Mouse (Mus musculus): Measurements from ENCODE around the gene Rad54l2. TPM values are rescaled to one million over a fixed set of nuclear protein-coding genes. Genes with fewer than 3 reads are reported as not detected.

The Rad54l2 gene
- polyA plus RNA-seq, 1 experiment from 2014 or later: 3.9 TPM

- H3K4me2 ChIP-seq: no peak overlapping the region
- no peak for ATAC-seq (ENCODE audit: insufficient number of reproducible peaks, low FRiP score)
These were observed 3.8 kb downstream of the Rad54l2 start for GRCm38 (mm10) chr9:106785206-106785605.

GRCm38 (mm10) chr9:106783554-106783953, 5.4 kb downstream of the Rad54l2 start:
- ATAC-seq (ENCODE audit: insufficient number of reproducible peaks, low FRiP score): no peak
- H3K4me2 ChIP-seq: no peak overlapping the region
- H3K27me3 ChIP-seq (replicated peaks): no peaks in the 10 kb centered on the region
- no peak overlapping the region for H3K9ac ChIP-seq
- H3K9me3 ChIP-seq (replicated peaks): no peaks in the 10 kb centered on the region
- no peaks in the 10 kb centered on the region for H3K36me3 ChIP-seq
- no peak overlapping the region for H3K27ac ChIP-seq (ENCODE audit: poor library complexity, severe bottlenecking)
- no peak overlapping the region for H3K4me3 ChIP-seq
- 91% methylated on average over 2 of the region's 2 CpGs for WGBS
- peaks cover 18% of the 10 kb centered on the region for H3K4me1 ChIP-seq (replicated peaks)

More at GRCm38 (mm10) chr9:106785206-106785605, 3.8 kb downstream of the Rad54l2 start:
- no peak overlapping the region for H3K4me3 ChIP-seq
- no peak overlapping the region for H3K9ac ChIP-seq
- 83% methylated on average over 3 of the region's 3 CpGs for WGBS
- H3K36me3 ChIP-seq: no peaks in the 10 kb centered on the region
- peaks cover 11% of the 10 kb centered on the region for H3K4me1 ChIP-seq (replicated peaks)
- H3K27ac ChIP-seq (ENCODE audit: poor library complexity, severe bottlenecking): no peak overlapping the region
- H3K9me3 ChIP-seq (replicated peaks): no peaks in the 10 kb centered on the region
- H3K27me3 ChIP-seq (replicated peaks): no peaks in the 10 kb centered on the region

- Histone ChIP-seq H3K4me2 (no peak overlapping the region), H3K4me3 (no peak overlapping the region), H3K9me3 (replicated peaks) (no peaks in the 10 kb centered on the region), H3K4me1 (replicated peaks) (peaks cover 11% of the 10 kb centered on the region), H3K27me3 (replicated peaks) (no peaks in the 10 kb centered on the region), H3K36me3 (no peaks in the 10 kb centered on the region), H3K27ac (ENCODE audit: poor library complexity, severe bottlenecking) (no peak overlapping the region), H3K9ac (no peak overlapping the region)
- WGBS: 79% methylated on average over 3 of the region's 3 CpGs
- ATAC-seq (ENCODE audit: insufficient number of reproducible peaks, low FRiP score): no peak
These were observed 8.9 kb downstream of the Rad54l2 start for GRCm38 (mm10) chr9:106780086-106780485.

GRCm38 (mm10) chr9:106778319-106778718, 10.7 kb downstream of the Rad54l2 start:
- H3K36me3 ChIP-seq: no peaks in the 10 kb centered on the region
- H3K9ac ChIP-seq: no peak overlapping the region
- 82% methylated on average over 4 of the region's 4 CpGs for WGBS
- H3K27me3 ChIP-seq (replicated peaks): no peaks in the 10 kb centered on the region
- H3K9me3 ChIP-seq (replicated peaks): no peaks in the 10 kb centered on the region
- no peak overlapping the region for H3K27ac ChIP-seq (ENCODE audit: poor library complexity, severe bottlenecking)
- ATAC-seq (ENCODE audit: insufficient number of reproducible peaks, low FRiP score): no peak
- peaks cover 14% of the 10 kb centered on the region for H3K4me1 ChIP-seq (replicated peaks)
- H3K4me2 ChIP-seq: no peak overlapping the region
- H3K4me3 ChIP-seq: no peak overlapping the region

- Histone ChIP-seq H3K4me1 (replicated peaks) (peaks cover 18% of the 10 kb centered on the region), H3K27me3 (replicated peaks) (no peaks in the 10 kb centered on the region), H3K4me3 (no peak overlapping the region), H3K9ac (no peak overlapping the region), H3K27ac (ENCODE audit: poor library complexity, severe bottlenecking) (no peak overlapping the region), H3K9me3 (replicated peaks) (no peaks in the 10 kb centered on the region), H3K4me2 (no peak overlapping the region), H3K36me3 (no peaks in the 10 kb centered on the region)
- no peak for ATAC-seq (ENCODE audit: insufficient number of reproducible peaks, low FRiP score)
- WGBS: 81% methylated on average over 3 of the region's 3 CpGs
These were observed 11.6 kb downstream of the Rad54l2 start for GRCm38 (mm10) chr9:106777423-106777822.

GRCm38 (mm10) chr9:106776116-106776515, 12.9 kb downstream of the Rad54l2 start:
- Histone ChIP-seq H3K9ac (no peak overlapping the region), H3K27me3 (replicated peaks) (no peaks in the 10 kb centered on the region), H3K9me3 (replicated peaks) (no peaks in the 10 kb centered on the region), H3K4me1 (replicated peaks) (peaks cover 18% of the 10 kb centered on the region), H3K4me3 (no peak overlapping the region), H3K4me2 (no peak overlapping the region), H3K36me3 (no peaks in the 10 kb centered on the region), H3K27ac (ENCODE audit: poor library complexity, severe bottlenecking) (no peak overlapping the region)
- 58% methylated on average over 1 of the region's 1 CpGs for WGBS
- no peak for ATAC-seq (ENCODE audit: insufficient number of reproducible peaks, low FRiP score)

GRCm38 (mm10) chr9:106771770-106772169, 17.2 kb downstream of the Rad54l2 start:
- H3K9me3 ChIP-seq (replicated peaks): no peaks in the 10 kb centered on the region
- H3K27me3 ChIP-seq (replicated peaks): no peaks in the 10 kb centered on the region
- 92% methylated on average over 2 of the region's 2 CpGs for WGBS
- H3K9ac ChIP-seq: no peak overlapping the region
- H3K4me2 ChIP-seq: no peak overlapping the region
- peak; percentile 84 for ATAC-seq (ENCODE audit: insufficient number of reproducible peaks, low FRiP score)
- no peak overlapping the region for H3K4me3 ChIP-seq
- no peaks in the 10 kb centered on the region for H3K36me3 ChIP-seq
- peaks cover 10% of the 10 kb centered on the region for H3K4me1 ChIP-seq (replicated peaks)
- H3K27ac ChIP-seq (ENCODE audit: poor library complexity, severe bottlenecking): no peak overlapping the region

GRCm38 (mm10) chr9:106770216-106770615, 18.8 kb downstream of the Rad54l2 start:
- H3K4me2 ChIP-seq: no peak overlapping the region
- no peak overlapping the region for H3K27ac ChIP-seq (ENCODE audit: poor library complexity, severe bottlenecking)
- 54% methylated on average over 3 of the region's 3 CpGs for WGBS
- H3K4me3 ChIP-seq: no peak overlapping the region
- H3K9ac ChIP-seq: no peak overlapping the region
- no peaks in the 10 kb centered on the region for H3K9me3 ChIP-seq (replicated peaks)
- H3K27me3 ChIP-seq (replicated peaks): no peaks in the 10 kb centered on the region
- ATAC-seq (ENCODE audit: insufficient number of reproducible peaks, low FRiP score): no peak
- H3K36me3 ChIP-seq: no peaks in the 10 kb centered on the region
- H3K4me1 ChIP-seq (replicated peaks): peaks cover 10% of the 10 kb centered on the region

GRCm38 (mm10) chr9:106769781-106770180, 19.2 kb downstream of the Rad54l2 start:
- 90% methylated on average over 5 of the region's 5 CpGs for WGBS
- no peak for ATAC-seq (ENCODE audit: insufficient number of reproducible peaks, low FRiP score)

GRCm38 (mm10) chr9:106756421-106756820, 32.6 kb downstream of the Rad54l2 start:
- no peak overlapping the region for H3K27ac ChIP-seq (ENCODE audit: poor library complexity, severe bottlenecking)
- H3K9ac ChIP-seq: no peak overlapping the region
- H3K36me3 ChIP-seq: peaks cover 34% of the 10 kb centered on the region
- no peaks in the 10 kb centered on the region for H3K27me3 ChIP-seq (replicated peaks)
- 0 out of 2 replicates have a peak, but pooled peaks cover 6% of the 10 kb centered on the region for H3K4me1 ChIP-seq (replicated peaks)
- H3K4me2 ChIP-seq: no peak overlapping the region
- H3K4me3 ChIP-seq: no peak overlapping the region
- WGBS: 92% methylated on average over 9 of the region's 9 CpGs
- ATAC-seq (ENCODE audit: insufficient number of reproducible peaks, low FRiP score): no peak
- H3K9me3 ChIP-seq (replicated peaks): no peaks in the 10 kb centered on the region

More at GRCm38 (mm10) chr9:106769781-106770180, 19.2 kb downstream of the Rad54l2 start:
- H3K27me3 ChIP-seq (replicated peaks): no peaks in the 10 kb centered on the region
- H3K9me3 ChIP-seq (replicated peaks): no peaks in the 10 kb centered on the region
- H3K9ac ChIP-seq: no peak overlapping the region
- no peak overlapping the region for H3K27ac ChIP-seq (ENCODE audit: poor library complexity, severe bottlenecking)
- H3K4me1 ChIP-seq (replicated peaks): peaks cover 10% of the 10 kb centered on the region
- no peaks in the 10 kb centered on the region for H3K36me3 ChIP-seq
- no peak overlapping the region for H3K4me3 ChIP-seq
- no peak overlapping the region for H3K4me2 ChIP-seq

GRCm38 (mm10) chr9:106755776-106756175, 33.2 kb downstream of the Rad54l2 start:
- 0 out of 2 replicates have a peak, but pooled peaks cover 6% of the 10 kb centered on the region for H3K4me1 ChIP-seq (replicated peaks)
- no peak overlapping the region for H3K27ac ChIP-seq (ENCODE audit: poor library complexity, severe bottlenecking)
- H3K4me3 ChIP-seq: no peak overlapping the region
- no peak overlapping the region for H3K9ac ChIP-seq
- H3K36me3 ChIP-seq: peaks cover 37% of the 10 kb centered on the region
- WGBS: 86% methylated on average over 4 of the region's 4 CpGs
- no peak overlapping the region for H3K4me2 ChIP-seq
- H3K27me3 ChIP-seq (replicated peaks): no peaks in the 10 kb centered on the region
- no peak for ATAC-seq (ENCODE audit: insufficient number of reproducible peaks, low FRiP score)
- no peaks in the 10 kb centered on the region for H3K9me3 ChIP-seq (replicated peaks)

- H3K9ac ChIP-seq: no peak overlapping the region
- no peaks in the 10 kb centered on the region for H3K9me3 ChIP-seq (replicated peaks)
- no peak overlapping the region for H3K4me3 ChIP-seq
- peaks cover 35% of the 10 kb centered on the region for H3K36me3 ChIP-seq
- WGBS: 68% methylated on average over 2 of the region's 2 CpGs
- ATAC-seq (ENCODE audit: insufficient number of reproducible peaks, low FRiP score): no peak
- no peaks in the 10 kb centered on the region for H3K27me3 ChIP-seq (replicated peaks)
- H3K4me2 ChIP-seq: no peak overlapping the region
- H3K27ac ChIP-seq (ENCODE audit: poor library complexity, severe bottlenecking): 0 out of 2 replicates have a peak overlapping the region, but pooled peaks have one; percentile 8
- H3K4me1 ChIP-seq (replicated peaks): 0 out of 2 replicates have a peak, but pooled peaks cover 6% of the 10 kb centered on the region
These were observed 34.7 kb downstream of the Rad54l2 start for GRCm38 (mm10) chr9:106754311-106754710.

Data from heart, embryonic 12.5 days (tissue).